Mouse (Mus musculus) embryo, embryonic 9.5 days (tissue): Measurements from ENCODE around the gene Tmc6.
"Not testable (repeated sequence)": the region's sequence is repeated elsewhere in the genome, so short reads cannot be mapped to it uniquely, and the experiment has no call there.

Source experiments
- DNase-seq: peaks from one replicate; pipeline ENCODE4 v3.0.0-alpha.2; 2017; ENCODE audit errors: extremely low spot score

Tmc6 gene

DNA sequence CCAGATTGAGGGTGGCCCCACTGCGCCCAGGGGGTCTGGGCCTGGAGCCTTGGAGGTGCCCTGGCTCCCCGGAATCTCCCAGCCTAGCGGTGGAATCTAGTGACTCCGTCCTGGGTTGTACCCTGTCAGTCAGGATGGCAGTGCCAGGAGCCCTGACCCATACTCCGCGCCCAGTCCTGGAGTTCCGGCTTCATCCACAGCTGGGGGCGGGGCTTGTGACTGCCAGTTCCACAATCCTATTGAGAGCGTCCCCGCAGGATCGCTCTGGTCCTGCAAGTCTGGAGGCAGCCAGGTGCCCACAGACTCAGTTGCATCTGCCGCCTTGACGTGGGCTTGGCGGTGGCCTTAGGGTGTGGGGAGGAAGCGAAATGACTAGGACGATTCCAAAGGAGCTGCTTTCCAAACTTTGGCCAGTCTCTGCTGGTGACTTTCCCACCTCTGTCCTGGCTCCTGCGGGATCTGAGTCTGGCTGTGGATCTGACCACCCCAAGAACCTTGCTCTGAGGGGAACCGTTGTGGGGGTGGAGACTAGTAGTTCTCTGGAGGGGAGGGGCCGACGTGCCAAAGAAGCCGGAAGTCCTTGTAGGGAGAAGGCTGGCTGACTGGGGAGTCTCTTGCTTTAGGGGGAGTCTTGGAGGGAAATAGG, 28.5 kb upstream of the Tmc6 start:
- DNase-seq: peak; percentile 80

DNA sequence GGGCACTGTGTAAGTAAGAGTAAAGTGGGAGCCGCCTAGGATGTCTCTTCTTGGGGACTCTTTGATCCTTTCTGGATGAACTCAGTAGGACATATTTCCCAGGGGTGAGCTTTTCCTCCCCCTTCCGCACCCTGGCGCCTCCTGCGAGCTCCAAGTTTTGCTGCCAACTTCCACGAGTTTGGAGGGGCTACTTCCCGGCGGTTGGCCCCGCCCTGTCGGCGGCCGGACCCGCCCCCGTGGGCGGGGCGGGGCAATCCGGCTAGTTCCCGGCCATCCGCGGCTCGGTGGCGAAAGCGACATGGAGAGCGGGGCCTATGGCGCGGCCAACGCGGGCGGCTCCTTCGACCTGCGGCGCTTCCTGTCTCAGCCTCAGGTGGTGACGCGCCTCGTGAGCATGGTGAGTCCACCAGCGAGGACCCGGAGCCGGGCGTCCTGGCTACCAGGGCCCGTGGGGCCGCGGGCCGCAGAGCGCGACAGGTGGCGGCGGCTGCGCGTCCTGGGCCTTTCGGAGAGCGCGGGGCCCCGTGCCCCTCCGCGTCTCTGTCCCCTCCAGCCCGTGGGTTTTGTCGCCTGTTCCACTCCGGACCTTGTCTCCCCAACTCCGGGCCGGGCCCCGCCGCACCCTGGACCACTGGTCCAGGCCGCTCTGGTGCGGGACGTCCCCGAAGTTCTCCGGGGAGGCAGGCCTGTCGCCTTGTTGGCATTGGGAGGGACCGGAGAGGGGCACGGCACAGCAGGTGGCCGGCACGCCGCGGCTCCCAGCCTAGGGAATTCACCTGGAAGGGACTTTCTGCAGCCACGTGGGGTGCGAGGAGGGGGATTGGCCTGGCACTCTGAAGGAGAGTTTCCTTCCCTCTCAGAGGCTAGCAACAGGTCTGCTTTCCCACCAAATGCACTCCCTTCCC, 27.7 kb upstream of the Tmc6 start, which contains the start of the genes Gm20708 and Syngr2:
Gene Gm20708 (plus strand): TSS at position 262 of the 905 bp plus-strand sequence.
Gene Syngr2 (plus strand): TSS at position 262 of the 905 bp plus-strand sequence.
- peak; percentile 86 for DNase-seq

DNA sequence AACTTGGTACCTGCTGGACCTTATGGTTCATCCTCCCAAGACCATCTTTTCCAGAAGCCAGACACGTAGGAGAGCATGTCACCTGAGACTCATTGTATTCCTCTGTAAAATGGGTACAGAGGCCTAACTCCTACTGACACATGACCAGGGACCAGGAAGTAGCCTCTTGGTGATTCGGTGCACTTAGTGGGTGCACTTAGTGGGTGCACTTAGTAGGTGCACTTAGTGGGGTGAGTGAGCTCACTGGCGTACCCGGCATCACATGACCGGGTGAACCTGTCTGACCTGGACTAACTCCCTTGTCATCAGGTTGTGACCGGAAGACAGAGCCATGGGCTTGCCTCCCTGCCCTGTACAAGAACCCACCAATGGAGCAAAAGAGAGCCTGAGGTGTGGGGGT, 24.8 kb upstream of the Tmc6 start:
- DNase-seq: no peak

DNA sequence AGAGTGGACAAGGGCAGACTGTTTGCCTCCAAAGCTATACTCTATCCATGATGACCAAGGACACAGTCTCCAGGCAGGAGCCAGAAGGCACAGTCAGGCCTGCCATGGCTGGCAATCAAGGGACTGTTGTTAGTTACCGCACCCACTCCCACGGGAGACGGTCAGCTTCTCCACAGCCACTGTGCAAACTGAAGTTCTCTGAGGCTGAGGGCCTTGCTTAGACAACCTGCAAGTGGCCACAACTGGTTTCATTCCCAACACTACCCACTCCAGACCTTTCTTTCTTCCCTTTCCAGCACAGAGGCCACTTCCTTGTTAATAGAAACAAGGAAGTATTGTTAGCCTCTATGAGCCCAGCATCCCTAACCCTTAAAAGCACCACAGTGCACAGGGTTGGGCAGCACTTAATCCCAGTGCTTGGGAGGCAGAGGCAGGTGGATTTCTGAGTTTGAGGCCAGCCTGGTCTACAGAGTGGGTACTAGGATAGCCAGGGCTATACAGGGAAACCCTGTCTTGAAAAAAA, 21.2 kb upstream of the Tmc6 start:
- no peak for DNase-seq

DNA sequence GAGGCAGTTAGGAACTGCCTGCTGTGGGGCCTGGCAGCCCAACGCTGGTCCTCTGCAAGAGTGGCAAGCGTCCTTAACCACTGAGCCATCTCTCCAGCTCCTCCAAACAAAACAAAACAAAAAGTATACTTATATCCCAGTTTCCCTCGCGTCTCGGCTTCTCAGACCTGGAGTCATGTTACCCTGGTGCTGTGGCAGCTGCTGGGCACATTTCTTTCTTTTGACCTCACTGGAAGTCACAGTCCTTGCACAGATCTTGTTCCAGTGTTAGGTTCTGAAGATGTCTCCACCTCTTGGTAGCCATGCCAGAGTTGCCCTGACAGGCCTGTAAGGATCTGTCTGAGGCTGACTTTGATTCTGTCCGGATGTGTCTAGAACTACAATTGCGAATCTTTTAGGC, 19.7 kb upstream of the Tmc6 start:
- DNase-seq: no peak

DNA sequence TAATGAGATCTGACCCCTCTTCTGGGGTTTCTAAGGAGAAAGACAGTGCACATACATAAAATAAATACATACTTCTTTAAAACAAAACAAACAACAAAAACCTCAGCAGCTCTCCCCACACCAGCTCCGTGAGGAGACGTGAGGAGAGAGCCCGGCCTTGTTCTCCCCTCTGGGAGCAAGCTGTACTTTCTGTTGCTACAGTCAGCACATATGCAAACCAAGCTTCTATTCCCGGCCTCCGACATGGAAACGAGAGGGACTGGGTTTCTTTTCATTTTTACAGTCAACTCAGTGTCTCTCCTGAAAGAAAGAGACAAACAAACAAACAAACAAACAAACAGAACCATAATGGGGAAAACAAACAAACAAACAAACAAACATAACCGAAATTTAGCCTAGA, 18.0 kb upstream of the Tmc6 start:
- no peak for DNase-seq

DNA sequence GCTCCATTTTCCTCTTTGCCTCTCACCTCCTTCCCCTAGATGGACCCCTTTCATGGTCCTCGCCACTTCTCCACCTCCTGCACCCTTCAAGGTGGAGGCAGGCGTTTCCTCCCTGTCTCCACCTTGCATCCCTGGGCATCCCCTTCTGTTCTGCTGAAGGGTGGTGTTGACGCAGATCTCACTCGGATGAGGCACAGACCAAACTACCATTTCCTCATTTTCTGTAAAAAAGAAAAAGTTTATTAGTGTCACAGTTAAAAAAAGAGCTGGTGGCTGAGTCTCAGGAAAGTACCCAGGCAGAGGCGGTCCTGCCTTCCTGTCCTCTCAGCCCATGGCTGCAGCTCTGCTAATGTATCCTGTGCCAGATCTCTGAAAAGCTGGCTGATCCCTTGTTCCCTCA, 17.2 kb upstream of the Tmc6 start:
- DNase-seq: no peak

DNA sequence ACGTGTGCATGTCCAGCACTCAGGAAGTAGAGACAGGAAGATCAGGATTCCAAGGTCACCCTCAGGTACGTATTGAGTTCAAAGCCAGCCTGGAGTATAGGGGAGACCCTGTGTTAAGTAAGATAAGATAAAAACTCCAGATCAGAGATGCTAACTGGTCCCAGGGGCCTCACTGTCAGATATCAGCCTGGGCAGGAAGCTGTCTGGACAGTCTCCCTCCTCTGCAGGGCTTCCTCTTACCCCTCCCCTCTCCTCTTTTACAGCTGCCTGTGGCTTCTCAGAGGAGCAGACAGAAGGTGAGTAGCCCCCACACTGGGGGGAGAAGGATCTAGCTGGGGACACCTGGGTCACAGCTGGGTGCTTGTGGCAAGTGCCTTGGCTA, 16.2 kb upstream of the Tmc6 start:
- DNase-seq: no peak

DNA sequence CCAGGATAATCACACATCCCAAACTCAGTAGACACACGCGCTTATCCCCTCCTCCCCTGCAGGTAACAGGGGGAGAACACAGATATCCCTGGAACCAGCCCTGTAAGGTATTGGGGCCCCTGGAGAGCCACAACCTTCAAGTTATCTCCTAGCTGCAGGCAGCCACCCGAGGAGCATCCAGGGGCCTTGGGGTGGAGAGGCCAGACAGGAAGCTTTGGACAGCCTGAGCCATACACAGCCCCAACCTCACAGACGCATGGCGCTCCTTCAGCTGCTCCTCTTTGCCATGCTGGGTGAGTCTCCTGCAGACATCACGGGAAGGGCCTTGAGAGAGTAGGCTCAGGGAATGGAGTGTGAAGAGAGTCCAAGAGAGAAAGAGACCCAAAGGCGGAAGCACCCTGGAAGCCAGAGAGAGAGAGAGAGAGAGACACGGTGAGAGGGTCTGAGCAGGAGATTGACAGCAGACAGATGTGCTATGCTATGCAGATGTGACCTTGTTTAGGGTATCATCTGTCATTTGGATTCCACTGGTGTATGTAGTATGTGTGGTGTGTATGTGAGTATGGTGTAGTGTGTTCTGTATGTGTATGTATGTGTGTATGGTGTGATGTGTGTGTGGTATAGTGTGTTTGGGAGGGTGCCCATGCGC, 15.6 kb upstream of the Tmc6 start, which contains the start of gene 6030468B19Rik:
Gene 6030468B19Rik (plus strand): TSS at position 150 of the 649 bp plus-strand sequence.
- no peak for DNase-seq

DNA sequence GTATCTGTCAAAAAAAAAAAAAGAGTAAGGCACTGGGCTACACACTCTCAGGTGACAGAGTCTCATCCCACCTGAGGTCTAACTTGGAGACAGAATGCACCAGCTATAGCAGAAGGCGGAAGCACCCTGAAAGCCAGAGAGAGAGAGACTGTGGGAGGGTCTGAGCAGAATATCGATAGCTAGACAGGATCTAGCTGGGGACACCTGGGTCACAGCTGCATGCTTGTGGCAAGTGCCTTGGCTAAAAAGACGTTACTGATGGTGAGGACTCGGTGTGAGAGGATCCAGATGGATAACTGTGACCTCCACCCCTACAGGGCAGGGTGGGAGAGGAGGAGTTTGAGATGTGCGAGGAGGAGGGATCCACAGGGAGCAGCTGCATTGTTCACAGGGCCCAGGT, 15.0 kb upstream of the Tmc6 start:
- no peak for DNase-seq

DNA sequence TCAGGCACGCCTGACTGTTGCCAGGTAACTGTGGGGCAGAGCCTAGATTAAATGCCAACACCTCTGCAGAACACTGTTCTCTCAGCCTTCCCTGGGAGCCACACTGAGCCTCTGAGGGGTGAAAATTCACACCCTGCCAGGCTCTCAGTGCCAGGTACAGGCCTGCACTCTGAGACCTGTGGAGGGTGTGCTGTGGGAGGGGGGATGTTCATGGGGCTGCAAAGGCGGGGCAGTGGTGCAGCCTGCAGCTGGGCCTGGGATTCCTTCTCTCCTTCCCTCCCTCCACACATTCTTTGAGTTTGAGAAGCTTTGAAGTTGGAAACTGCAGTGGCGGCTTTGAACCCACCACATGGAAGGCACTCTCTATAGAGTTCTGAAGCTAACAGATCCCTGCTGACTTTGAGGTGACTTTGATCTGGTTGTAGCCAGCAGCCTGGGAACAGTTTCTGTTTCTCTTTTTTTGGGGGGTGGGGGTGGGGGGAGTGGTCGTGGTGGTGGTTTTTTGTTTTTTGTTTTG, 12.1 kb upstream of the Tmc6 start:
- DNase-seq: no peak

DNA sequence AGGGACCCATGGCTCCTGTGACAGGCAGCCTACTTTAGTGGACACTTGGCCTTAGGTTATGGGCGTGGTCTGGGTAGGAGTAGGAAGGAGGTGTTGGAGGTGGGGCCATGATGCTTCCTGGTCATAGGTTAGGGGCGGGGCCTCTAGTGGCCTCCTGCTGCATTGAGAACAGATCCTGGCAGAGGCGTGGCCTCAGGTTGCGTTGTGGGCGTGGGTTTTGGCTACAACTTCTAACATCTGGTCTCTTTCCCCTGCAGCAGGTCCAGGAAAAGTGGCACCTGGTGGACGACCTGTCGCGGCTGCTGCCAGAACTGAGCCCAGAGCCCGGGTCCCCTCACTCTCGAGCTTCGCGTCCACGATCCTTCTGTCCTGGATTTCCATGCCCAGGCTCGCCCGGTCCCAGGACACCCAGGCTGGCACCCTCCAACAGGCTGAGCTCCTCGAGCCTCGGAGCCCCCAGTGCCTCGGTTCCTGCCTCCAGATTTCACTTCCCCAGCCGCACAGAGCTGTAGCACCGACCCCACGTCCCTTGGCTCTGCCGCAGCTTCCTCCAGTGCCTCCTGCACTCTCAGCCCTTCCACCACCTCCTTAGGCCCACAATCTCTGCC, 10.4 kb upstream of the Tmc6 start:
- peak; percentile 68 for DNase-seq

DNA sequence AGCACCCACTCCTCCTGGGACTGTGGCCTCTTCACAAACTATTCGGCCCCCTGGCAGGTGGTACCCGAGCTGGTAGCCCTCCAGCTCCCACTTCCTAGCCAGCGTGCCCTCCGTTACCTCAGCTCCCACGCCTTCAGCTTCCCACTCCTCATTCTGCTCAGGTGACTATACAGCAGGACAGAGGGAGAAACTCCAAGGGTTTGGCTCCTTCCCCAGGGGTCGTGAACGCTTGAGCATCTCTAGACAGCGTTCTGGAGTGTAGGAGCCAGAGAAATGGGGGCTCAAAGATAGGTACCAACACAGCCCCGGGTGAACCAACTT, 9.4 kb upstream of the Tmc6 start:
- no peak for DNase-seq

DNA sequence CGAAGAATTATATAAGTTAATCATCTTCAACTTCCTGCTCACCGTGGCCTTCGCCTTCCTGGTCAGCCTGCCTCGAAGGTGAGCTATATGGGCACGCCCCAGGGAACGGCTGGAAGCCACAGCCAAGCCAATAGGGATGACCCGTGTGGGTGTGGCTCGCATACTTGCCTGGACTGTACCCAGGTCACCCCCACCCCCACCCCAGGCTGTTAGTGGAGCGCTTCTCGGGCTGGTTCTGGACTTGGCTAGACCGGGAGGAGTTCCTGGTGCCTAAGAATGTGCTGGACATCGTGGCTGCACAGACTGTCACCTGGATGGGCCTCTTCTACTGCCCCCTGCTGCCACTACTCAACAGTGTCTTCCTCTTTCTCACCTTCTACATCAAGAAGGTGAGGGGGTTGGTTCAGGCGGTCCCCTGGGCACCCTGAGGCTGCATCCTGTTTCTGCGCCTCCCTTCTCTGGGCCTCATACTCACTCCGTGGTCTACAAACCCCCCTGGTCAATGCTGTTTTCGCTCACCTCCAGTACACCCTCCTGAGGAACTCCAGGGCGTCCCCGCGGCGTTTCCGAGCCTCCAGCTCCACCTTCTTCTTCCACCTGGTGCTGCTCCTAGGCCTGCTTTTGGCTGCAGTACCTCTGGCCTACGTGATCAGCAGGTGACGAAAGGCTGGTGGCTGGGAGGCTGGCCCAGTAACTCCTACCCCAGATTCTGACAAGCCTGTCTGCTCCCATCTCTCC, 8.9 kb upstream of the Tmc6 start:
- no peak for DNase-seq

DNA sequence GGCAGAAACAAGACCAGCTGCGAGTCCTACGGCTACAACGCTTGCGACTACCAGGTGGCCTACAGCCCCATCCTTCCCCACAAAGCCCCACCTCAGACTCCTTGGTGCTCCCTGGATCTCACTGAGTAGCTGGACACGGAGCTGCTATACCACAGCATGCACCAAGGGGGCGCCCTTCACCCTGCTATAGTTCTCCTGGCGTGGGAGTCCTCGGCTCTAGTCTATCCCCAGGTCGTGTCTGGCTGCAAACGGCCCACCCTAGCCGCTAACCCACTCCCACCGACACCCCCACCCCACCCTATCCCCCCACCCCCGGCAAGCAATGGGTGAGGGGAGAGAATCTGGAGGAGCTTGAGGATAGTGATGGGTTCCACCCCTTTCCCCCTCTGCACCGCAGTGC, 8.3 kb upstream of the Tmc6 start:
- DNase-seq: peak; percentile 72

DNA sequence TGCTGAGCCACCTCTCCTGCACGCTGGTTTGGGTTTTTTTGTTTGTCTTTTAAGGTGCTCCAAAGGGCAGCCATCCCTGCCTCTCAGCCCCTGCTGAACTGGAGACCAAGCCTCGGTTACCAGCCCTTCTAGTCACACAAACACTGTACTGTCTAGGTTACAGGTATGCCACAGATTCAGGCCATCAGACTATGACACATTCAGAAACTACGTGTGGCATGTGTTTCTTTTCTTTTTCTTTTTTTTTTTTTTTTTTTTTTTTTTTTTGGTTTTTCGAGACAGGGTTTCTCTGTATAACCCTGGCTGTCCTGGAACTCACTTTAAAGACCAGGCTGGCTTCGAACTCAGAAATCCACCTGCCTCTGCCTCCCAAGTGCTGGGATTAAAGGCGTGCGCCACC, 6.5 kb upstream of the Tmc6 start:
- DNase-seq: not testable (repeated sequence)

DNA sequence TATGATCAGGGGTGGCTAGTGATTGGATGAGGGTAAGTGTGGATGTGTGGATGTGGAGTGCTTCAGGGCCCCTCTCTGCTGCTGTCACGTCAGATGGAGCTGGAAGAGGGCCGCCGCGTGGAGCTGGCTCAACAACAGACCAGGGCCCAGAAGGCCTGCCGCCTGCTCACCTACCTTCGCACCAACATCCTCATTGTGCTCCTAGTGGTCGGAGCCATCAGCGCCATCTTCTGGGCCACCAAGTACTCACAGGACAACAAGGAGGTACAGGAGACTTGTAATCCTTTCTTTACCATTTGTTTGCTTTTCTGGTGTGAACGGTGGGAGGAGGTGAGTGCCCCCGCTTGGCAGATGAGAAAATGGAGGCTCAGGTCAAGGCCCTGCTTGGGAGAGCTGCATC, 4.3 kb upstream of the Tmc6 start:
- DNase-seq: peak; percentile 66

DNA sequence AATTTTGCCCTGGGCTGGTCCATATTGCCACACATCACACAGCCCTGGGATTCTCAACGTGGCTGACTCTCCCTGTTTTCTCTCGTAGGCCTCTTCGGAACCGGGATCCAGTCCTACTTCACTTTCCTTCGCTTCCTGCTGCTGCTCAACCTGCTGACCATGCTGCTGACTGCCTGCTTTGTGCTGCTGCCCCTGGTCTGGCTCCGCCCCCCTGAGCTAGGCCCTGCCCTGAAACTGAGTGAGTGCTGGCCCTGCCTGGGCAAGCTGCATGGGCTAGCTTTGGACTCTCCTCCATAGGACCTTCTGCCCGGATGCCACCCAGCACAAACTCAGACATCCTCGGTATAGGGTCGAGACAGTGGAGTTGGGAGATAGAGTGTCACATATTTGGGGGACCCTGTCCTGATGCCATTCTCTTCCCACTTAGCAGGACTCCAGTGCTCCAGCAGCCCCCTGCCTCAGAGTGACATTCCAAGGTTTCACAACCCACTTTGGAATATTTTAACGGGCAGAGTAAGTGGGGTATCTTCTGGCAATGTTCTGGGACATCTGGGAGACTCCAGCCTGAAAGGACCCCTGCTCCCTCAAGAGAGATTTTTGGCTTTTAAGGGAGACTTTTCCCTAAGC, 1.8 kb upstream of the Tmc6 start:
- DNase-seq: no peak

DNA sequence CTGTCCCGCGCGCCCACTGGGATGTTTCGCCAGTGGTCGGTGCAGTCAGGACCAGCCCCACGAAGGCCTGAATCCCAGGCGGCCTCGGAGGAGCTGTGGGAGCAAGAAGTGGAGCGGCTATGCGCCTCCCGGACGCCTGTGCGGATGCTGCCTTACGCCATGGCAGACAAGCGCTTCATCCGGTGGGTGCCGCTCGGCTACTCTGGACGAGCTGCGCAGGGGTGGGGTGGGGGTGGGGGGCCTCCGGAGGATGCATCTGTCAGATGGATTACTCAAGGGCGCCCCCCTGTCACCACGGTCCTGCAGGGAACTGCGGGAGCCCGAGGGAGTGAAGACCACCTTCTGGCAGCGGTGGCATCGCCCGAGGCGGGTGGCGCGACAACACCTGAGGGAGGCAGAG, 1.1 kb upstream of the Tmc6 start:
- peak; percentile 82 for DNase-seq

DNA sequence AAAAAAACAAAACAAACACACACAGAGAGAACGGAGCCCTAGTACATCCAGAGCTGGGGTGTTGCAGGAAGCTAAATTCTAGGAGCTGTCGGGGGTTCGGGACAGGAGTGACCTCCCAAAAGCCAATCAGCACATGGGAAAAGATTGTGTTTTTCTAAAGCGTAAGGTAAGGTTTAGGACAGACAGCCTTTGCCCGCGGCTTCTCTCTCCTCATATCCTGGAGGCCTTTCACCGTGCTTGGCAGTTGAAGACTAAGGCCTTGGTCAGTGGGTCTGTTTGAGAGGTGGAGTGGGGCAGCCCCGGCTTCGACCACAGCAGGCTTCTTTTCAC, 672 bp upstream of the Tmc6 start:
- no peak for DNase-seq
